Mouse (Mus musculus) embryo, embryonic 9.5 days (tissue): Measurements from ENCODE around the gene Glipr1l1.
"Not testable (repeated sequence)": the region's sequence is repeated elsewhere in the genome, so short reads cannot be mapped to it uniquely, and the experiment has no call there.

Source experiments
- DNase-seq: peaks from one replicate; pipeline ENCODE4 v3.0.0-alpha.2; 2017; ENCODE audit errors: extremely low spot score

The Glipr1l1 gene

GRCm38 (mm10) chr10:112059702-112060582, at the start of gene Glipr1l1:
TSS of gene Glipr1l1 (plus strand) at chr10:112060189.
- peak; percentile 54 for DNase-seq

DNA sequence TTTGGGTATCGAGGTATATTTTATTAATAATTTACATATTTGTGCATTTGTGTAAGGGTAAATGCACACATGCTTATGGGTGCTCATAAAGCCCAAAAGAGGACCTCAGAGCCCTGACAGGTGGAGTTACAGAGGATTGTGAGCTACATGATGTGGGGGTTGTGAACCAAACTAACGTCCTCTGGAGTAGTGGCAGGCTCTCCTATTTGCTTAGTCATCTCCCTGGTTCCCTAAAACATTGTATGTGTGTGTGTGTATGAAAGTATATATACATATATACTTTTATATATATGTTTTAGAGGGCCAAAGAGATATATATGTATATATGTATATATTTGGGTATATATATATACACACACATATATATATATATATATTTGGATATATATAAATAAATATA, 36.4 kb upstream of the Glipr1l1 start:
- DNase-seq = no peak

DNA sequence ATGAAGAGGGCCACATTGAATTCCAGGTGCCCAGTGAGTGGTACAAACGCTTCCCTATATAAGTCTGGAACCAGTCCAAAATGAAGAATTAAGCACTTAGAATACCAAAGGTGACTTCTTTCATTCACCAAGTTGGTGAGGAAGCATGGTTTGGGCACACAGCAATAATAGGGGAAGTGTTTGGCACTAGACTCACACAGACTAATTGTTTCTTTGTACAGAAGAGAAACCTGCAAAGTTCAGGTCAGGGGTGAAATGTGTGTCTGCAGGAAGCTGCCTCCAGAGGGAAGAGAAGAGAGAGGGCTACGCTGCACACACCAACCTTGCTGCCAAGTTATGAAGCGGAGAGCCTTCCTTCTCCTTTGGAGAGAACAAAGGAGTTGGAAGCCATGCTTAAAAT, 31.3 kb upstream of the Glipr1l1 start:
- DNase-seq = not testable (repeated sequence)

GRCm38 (mm10) chr10:112043523-112043922, 16.5 kb upstream of the Glipr1l1 start:
- DNase-seq = not testable (repeated sequence)

- DNase-seq = not testable (repeated sequence)
Measured at GRCm38 (mm10) chr10:112044283-112044682, 15.7 kb upstream of the Glipr1l1 start.

GRCm38 (mm10) chr10:112051220-112051619, 8.8 kb upstream of the Glipr1l1 start:
- no peak for DNase-seq

- peak; percentile 19 for DNase-seq
Measured at GRCm38 (mm10) chr10:112051956-112052355, 8.0 kb upstream of the Glipr1l1 start.

GRCm38 (mm10) chr10:112060583-112060934, 570 bp downstream of the Glipr1l1 start:
- DNase-seq = not testable (repeated sequence)

DNA sequence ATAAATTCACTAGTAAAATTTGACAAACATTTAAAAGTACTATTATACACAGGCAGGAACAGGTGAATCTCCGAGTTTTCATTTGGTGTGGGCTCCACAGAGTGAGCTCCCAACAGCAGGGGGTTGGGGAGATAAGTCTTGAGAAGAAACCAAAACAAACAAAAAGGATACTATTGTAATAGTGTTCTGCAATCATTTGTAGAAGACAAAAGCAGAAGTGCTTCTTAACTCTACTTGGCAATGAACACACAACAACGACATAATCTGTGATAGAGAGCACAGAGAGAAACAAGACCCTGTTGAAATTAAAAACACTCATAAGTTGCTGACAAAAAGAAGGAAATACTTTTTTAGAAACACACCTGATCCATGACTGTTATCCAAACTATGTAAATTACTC, 20.1 kb downstream of the Glipr1l1 start:
- no peak for DNase-seq

DNA sequence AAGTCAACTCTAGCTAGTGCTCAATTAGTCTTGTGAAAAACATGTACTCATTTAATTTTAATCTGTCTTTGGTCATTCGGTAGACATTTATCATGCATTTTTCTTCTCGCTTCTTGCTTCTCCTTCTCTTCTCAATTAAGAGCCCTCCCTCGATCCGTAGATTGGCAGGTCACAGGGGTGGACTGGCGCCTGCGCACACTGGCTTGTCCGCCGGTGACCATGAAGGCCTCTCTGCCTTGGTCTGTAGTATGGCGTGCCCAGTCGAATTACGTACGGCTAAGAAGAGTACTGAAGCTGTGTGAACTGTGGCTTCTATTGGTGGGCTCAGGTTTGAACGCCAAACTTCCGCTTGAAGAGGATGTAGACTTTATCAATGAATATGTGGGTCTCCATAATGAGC, 23.2 kb downstream of the Glipr1l1 start, which contains the start of gene Glipr1l2:
Glipr1l2 (plus strand) TSS at position 198 of the 400 bp plus-strand sequence.
- DNase-seq = no peak

DNA sequence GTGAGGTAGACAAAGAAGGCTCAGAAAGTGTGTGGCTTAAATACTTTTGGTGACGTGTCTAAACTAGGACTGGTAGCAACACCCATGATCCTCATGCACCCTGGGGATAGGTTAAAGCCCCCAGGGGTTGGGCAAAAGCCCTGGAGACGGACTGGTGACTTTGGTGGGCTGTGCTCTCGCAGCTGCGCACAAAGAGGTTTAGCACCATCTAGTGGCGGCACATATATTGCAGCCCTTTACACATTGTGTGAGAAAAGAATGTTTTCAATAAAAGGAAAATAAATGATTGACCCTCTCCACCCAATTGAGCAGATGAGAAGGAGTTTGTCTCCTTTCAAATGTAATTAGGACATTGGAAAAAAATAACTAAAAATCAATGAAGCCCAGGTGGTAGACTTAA, 45.8 kb downstream of the Glipr1l1 start:
- peak; percentile 48 for DNase-seq

- DNase-seq = no peak
Measured at GRCm38 (mm10) chr10:112110401-112110800, 50.4 kb downstream of the Glipr1l1 start.

- DNase-seq = not testable (repeated sequence)
Measured at GRCm38 (mm10) chr10:112125090-112125489, 65.1 kb downstream of the Glipr1l1 start.

GRCm38 (mm10) chr10:112127682-112128230, 67.8 kb downstream of the Glipr1l1 start:
- not testable (repeated sequence) for DNase-seq
